Mouse (Mus musculus) mouse trophoblast stem cell (cell line): Measurements from ENCODE around the gene Apobec4.
"Not testable (repeated sequence)": the region's sequence is repeated elsewhere in the genome, so short reads cannot be mapped to it uniquely, and the experiment has no call there.

Experiments used
- in situ Hi-C, 2 experiments: fragments of 300-500 bp; cut with MseI, MboI; formaldehyde crosslinking; loops; 2 replicates in 1 of 2; 3 replicates in 1 of 2; pipeline ENCODE4 v1.15.1; 2025

The Apobec4 gene

GRCm38 (mm10) chr1:152766032-152766772 is 15.9 kb downstream of the Apobec4 start, which contains the start of the genes Rgl1 and Arpc5:
Rgl1 (minus strand) TSS chr1:152766351.
Arpc5 (plus strand) TSS chr1:152766542.
- in situ Hi-C loops: no loop called here

- in situ Hi-C loops: no loop called here
These were observed 16.7 kb downstream of the Apobec4 start for GRCm38 (mm10) chr1:152766804-152767748.

GRCm38 (mm10) chr1:152767749-152768488 is 17.6 kb downstream of the Apobec4 start:
- in situ Hi-C loops: no loop called here

DNA sequence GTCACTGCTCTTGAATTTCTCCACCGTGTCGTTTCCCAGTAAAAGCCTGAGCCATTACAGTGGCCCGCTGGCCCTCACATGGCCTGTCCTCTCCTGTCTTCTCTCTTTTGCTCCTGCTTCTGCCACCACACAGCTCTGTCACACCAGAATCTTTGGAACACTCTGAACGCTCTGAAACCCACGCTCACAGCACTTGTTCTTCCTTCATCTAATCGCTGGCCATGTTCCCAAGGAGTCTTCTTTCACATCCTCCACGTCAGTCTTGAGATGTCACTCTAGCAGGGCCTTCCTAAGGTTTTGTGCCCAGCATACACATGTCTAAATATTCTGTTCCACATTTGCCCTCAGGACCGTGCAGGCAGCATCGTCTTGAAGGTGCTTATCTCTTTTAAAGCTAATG is 20.7 kb downstream of the Apobec4 start:
- in situ Hi-C loops: no loop called here

- in situ Hi-C loops: not testable (repeated sequence)
These were observed 24.2 kb downstream of the Apobec4 start for GRCm38 (mm10) chr1:152774601-152775000.

DNA sequence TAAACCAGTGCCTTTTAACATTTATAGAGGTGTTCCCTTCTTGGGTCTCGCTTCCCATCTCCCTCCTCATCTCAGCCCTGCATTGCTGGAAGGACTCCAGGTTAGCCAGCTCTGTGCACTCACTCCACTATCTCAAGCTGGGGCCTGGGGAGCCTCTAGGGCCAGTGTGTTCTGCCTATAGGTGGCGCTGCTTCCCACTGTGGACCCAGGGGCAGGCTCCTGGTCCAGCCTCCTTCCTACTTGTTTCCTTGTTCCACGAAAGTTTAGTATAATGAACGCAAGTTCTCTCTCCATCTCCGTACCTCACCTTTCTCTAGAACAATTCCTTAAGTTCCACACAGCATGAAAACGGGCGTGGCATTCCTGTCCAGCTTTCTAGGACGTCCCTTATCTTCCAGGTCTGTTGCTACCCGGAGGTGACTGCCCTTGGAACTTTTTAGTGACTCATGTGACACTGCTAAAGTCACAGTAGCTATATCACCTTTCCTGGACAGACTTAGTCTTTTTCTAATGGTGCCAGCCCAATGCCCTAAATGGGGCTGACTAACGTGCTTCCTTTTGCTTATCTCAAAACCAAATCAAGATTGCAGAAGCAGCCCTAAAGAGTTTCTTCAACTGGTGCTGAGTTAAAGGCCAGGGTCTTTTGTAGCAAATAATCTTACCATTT is 28.9 kb downstream of the Apobec4 start:
- in situ Hi-C loops: no loop called here

GRCm38 (mm10) chr1:152784620-152785019 is 34.3 kb downstream of the Apobec4 start:
- in situ Hi-C loops: no loop called here

- in situ Hi-C loops: not testable (repeated sequence)
These were observed 35.1 kb downstream of the Apobec4 start for GRCm38 (mm10) chr1:152785446-152785845.

- in situ Hi-C loops: no loop called here
These were observed 36.6 kb downstream of the Apobec4 start for GRCm38 (mm10) chr1:152786953-152787352.

DNA sequence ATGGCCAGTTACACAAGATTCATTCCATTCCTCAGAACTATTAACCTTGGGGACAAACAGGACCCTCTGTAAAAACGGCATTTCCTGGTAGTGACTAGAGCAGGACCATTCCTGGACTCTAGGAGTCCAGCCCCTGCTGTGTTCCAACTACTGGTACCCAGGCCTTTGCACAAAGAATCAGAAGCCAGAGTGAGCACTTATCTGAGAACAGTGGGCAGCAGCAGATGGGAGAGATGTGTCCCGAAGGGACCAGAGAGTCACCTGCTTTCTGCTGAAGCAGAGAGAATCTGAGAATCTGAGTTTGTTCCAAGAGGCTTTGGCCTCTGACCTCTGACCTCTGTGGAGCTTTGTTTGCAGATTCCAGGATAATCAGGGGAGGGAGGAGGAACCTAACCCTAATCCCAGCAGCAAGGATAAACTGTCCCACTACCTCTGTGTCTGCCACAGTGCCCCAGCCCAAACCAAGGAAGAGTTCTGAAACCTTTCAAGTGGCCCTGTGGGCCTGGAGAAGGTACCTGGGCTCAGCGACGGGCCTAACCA is 37.8 kb downstream of the Apobec4 start:
- in situ Hi-C loops: no loop called here

DNA sequence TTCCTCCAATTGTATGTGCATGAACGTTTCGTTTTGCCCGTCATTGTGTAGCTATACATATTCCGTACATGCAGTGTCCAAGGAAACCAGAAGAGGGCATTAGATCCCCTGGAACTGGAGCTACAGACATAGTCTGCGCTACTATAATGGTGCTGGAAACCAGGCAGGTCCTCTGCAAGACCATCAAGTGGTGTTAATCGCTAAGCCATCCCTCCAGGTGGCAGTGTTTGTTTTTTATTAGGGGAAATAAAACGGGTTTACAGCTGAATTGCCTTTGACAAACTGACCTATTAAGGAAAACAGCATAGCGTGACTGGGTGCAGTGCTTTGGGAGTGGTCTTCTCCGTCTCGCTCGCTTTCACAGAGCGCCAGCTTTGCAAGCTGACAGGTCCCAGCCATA is 39.9 kb downstream of the Apobec4 start:
- in situ Hi-C loops: loop anchor here in 1 of 2 experiments (10.0 kb wide), 1 partner anchor 305 kb away; no protein-coding TSS in a partner anchor

DNA sequence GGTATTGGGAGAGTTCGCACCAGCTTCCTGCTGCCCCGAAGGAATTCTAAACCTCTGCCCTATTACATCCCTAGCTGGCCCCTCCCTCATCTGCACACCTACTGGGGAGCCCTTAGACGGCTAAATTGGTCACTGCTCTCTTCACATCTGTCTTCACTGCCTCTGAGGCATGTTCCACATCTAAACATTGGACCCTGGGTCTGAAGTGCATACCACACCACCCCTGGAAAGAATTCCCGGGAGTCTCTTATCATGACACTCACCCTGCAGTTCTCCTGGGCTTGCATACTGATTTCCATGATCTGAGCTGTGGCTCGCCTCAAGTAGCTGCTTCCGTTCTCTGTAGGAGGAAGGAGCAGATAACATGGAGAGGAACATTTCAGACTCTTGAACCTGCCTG is 40.5 kb downstream of the Apobec4 start:
- in situ Hi-C loops: loop anchor here in 1 of 2 experiments (10.0 kb wide), 1 partner anchor 304 kb away; no protein-coding TSS in a partner anchor

- in situ Hi-C loops: loop anchor here in 1 of 2 experiments (10.0 kb wide), 1 partner anchor 304 kb away; no protein-coding TSS in a partner anchor
These were observed 40.9 kb downstream of the Apobec4 start for GRCm38 (mm10) chr1:152791269-152791668.

- in situ Hi-C loops: loop anchor here in 1 of 2 experiments (10.0 kb wide), 1 partner anchor 302 kb away; no protein-coding TSS in a partner anchor
These were observed 42.6 kb downstream of the Apobec4 start for GRCm38 (mm10) chr1:152792736-152793494.

GRCm38 (mm10) chr1:152793495-152794130 is 43.3 kb downstream of the Apobec4 start:
- in situ Hi-C loops: loop anchor here in 1 of 2 experiments (10.0 kb wide), 1 partner anchor 301 kb away; no protein-coding TSS in a partner anchor

DNA sequence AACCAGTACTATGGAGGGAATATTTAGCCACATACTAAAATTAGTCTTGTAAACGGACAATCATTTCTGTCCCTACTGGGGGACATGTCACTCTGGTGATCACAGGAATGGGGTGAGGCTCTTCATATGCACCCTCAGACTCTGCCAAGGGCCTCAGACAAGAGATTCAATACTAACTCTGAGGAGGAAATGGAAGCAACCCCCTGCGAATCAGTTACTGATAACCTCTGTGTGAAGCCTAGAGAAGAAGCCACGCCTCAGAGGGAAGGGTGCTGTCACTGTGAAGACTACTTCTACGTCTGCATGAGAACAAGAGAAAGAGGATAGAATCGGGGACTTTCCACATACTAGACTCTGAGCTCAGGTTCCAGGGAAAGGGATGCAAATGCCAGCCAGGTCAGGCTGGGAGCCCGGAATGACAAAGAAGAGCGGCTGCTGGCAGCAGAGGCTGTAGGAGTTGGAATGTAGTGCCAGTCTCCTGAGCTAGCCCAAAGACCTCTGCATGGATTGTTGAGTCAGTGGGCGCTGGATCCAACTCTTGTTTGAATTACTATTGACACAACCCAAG is 45.4 kb downstream of the Apobec4 start:
- in situ Hi-C loops: loop anchor here in 1 of 2 experiments (10.0 kb wide), 1 partner anchor 299 kb away; no protein-coding TSS in a partner anchor

DNA sequence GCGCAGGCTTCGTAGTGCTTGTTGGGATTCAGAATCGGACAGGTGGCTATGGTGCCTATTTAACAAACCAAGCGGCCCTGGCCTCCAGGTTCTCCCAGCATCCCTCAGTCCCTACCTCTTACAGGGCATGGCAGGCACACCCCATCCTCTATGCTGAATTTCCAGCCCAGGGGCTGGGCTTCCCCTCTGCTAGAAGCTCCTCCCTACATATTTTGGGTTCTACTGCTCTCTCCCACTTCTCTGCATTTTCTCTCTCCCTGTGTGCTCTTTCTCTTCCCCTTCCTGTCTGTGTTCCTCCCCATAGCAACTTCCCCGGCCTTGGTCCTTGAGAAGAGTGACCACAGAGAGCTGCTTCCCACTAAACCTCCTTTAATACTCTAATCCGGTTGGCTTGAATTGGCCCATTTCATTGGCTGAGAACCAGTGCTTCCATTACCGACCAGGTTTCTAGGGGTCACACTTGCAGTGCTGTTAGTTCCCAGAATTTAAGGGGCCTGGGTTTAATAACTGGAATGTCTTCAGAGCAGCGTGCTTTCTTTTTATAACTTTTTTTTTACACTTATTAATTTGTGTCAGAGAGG is 46.4 kb downstream of the Apobec4 start:
- in situ Hi-C loops: loop anchor here in 1 of 2 experiments (10.0 kb wide), 1 partner anchor 298 kb away; no protein-coding TSS in a partner anchor

GRCm38 (mm10) chr1:152798125-152798524 is 47.8 kb downstream of the Apobec4 start:
- in situ Hi-C loops: loop anchor here in 1 of 2 experiments (10.0 kb wide), 1 partner anchor 297 kb away; no protein-coding TSS in a partner anchor
